Mouse (Mus musculus) neural tube, embryonic 12.5 days (tissue): ENCODE data around the gene Sytl1. TPM values are rescaled to one million over a fixed set of nuclear protein-coding genes. Genes with fewer than 3 reads are reported as not detected.

ENCODE experiments used
- ATAC-seq: fragments of 200-750 bp; cut with Nextera tagmentation; 2 replicates; pipeline ENCODE4 v1.8.0; 2017; ENCODE audit warnings: low read depth, mild to moderate bottlenecking, moderate TSS enrichment, moderate library complexity; ENCODE audit not compliant: low FRiP score
- H3K27ac ChIP-seq: fragments of 300-500 bp; sonication (generic); 2 replicates; pipeline ENCODE4 v1.5.1; 2016
- H3K27me3 ChIP-seq: fragments of 300-500 bp; sonication (generic); replicated peaks from 2 replicates; pipeline ENCODE4 v1.6.1; 2016; ENCODE audit warnings: mild to moderate bottlenecking
- H3K36me3 ChIP-seq: fragments of 300-500 bp; sonication (generic); 2 replicates; pipeline ENCODE4 v1.6.1; 2016; ENCODE audit warnings: mild to moderate bottlenecking
- H3K4me1 ChIP-seq: fragments of 300-500 bp; sonication (generic); 2 replicates; pipeline ENCODE4 v1.6.1; 2016
- H3K4me2 ChIP-seq: fragments of 300-500 bp; sonication (generic); replicated peaks from 2 replicates; pipeline ENCODE4 v1.6.1; 2016; ENCODE audit warnings: mild to moderate bottlenecking
- H3K4me3 ChIP-seq: fragments of 300-500 bp; sonication (generic); 2 replicates; pipeline ENCODE4 v1.5.1; 2016
- H3K9ac ChIP-seq: fragments of 300-500 bp; sonication (generic); 2 replicates; pipeline ENCODE4 v1.6.1; 2016; ENCODE audit warnings: mild to moderate bottlenecking
- H3K9me3 ChIP-seq: fragments of 300-500 bp; sonication (generic); 2 replicates; pipeline ENCODE4 v1.6.1; 2016; ENCODE audit warnings: mild to moderate bottlenecking
- WGBS: fragments of 180-500 bp; shearing (Covaris S2); methylation state at CpG from one replicate; pipeline ENCODE4 v1.1.7; 2016; 5-methylcytosine and 5-hydroxymethylcytosine counted together
- polyA plus RNA-seq: library from polyadenylated mRNA; unstranded; fragments of >200 nt; fragmentation: Nextera tagmentation; extraction: Ambion mirVana; gene quantifications from 2 replicates; pipeline ENCODE4 v1.2.1, GENCODE M21; 2016

The Sytl1 gene
- polyA plus RNA-seq, 1 experiment from 2014 or later, result 0.66 TPM

DNA sequence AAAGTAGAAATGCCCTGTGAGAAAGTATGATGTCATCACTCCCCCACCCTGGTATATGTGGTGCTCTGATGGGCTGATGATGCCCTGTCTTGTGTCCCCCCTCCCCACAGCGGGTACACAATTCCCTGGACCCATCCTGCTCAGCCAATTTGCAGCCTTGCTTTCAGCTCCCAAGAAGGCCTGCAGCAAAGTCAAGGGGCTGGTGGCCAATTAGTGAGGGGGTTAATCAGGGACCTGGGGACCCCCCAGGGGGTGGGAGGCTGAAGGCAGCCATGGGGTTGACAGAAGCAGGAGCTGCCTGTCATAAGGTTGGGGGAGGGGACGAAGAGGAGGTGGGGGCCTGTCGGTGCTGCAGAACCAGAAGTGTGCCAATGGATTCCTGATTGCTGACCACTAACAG, 59.3 kb downstream of the Sytl1 start:
- 74% methylated on average over 3 of the region's 3 CpGs for WGBS
- H3K36me3 ChIP-seq, result no peaks in the 10 kb centered on the region
- no peak overlapping the region for H3K4me3 ChIP-seq
- H3K27ac ChIP-seq, result no peak overlapping the region
- peaks cover 37% of the 10 kb centered on the region for H3K4me1 ChIP-seq
- no peak overlapping the region for H3K9ac ChIP-seq
- ATAC-seq, result no peak
- no peaks in the 10 kb centered on the region for H3K9me3 ChIP-seq
- H3K27me3 ChIP-seq, result no peaks in the 10 kb centered on the region
- H3K4me2 ChIP-seq, result no peak overlapping the region

Other genes starting within 250 kb of the Sytl1 start
- 30.5 and 48.9 TPM in 2 replicates for gene Wasf2, start 132.6 kb downstream of the Sytl1 start, polyA plus RNA-seq
- 0.42 and 0.79 TPM in 2 replicates for gene Cd164l2, start 51.0 kb downstream of the Sytl1 start, polyA plus RNA-seq
- 0.38 and 0.74 TPM in 2 replicates for gene Gpr3, start 50.6 kb downstream of the Sytl1 start, polyA plus RNA-seq
- 2.1 and 3.2 TPM in 2 replicates for gene Map3k6, start 22.3 kb downstream of the Sytl1 start, polyA plus RNA-seq
- 82.0 and 84.2 TPM in 2 replicates for gene Tmem222, start 14.7 kb upstream of the Sytl1 start, polyA plus RNA-seq
- 22.3 and 28.3 TPM in 2 replicates for gene Wdtc1, start 90.4 kb upstream of the Sytl1 start, polyA plus RNA-seq
- gene Slc9a1, start 106.6 kb upstream of the Sytl1 start, polyA plus RNA-seq, result 7.1 and 9.0 TPM in 2 replicates
- gene Tent5b, start 217.0 kb upstream of the Sytl1 start, polyA plus RNA-seq, result 0.29 and 0.66 TPM in 2 replicates
- 2.5 and 3.7 TPM in 2 replicates for gene Trnp1, start 235.4 kb upstream of the Sytl1 start, polyA plus RNA-seq